In the genomic region with DNA sequence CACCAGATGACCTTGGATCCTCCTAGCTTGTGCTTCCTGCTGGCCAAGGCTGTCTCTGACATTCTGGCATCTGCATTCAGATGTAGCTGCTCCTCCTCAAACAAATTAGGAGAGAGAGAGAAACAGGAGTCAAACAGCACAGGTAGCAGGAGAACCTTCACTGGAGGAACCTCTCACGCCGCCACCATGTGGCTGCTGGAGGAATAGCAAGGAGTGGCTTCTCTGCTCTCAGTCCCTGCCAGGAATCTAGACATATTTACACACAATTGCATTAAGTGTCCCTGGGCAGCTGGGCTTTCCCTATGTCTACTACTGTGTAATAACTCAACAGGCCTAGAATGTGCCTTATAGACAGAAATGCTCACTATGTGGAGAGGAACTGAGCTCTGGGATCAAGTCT, we compare ENCODE assay signal across 12 mouse cellular contexts. TPM values are rescaled to one million over a fixed set of nuclear protein-coding genes. Genes with fewer than 3 reads are reported as not detected.
A peak's percentile ranks its signal among the peaks of the same experiment; 100 is the strongest.
DNase-seq lines count a peak whose midpoint lies in the region; ATAC-seq and TF ChIP-seq lines count a peak whose summit lies in the region.
"Not testable (repeated sequence)": the region's sequence is repeated elsewhere in the genome, so short reads cannot be mapped to it uniquely, and the experiment has no call there.
"Had no signal": no experiment of that assay in that cellular context is flagged by ENCODE, and none has a peak within 500 bp of the region (broad histone marks: within the 10 kb centered on the region; RNA-seq: fewer than 3 reads in every experiment).

No protein-coding gene starts in this region.

- dilution Hi-C loops in CH12.LX (cut with MboI; ENCODE audit: extremely low pct_ligation_motif_present, extremely low pct_unique_long_range_greater_than_20kb, low sequenced_read_pairs) = not testable (repeated sequence)

- TF ChIP-seq CTCF in CH12.LX (conservative IDR thresholded peaks at IDR 0.05 in 1 of 2, IDR thresholded peaks at IDR 0.05 in 1 of 2; ENCODE audit: low read depth in 2 of 2, low read length in 2 of 2) = peak; percentile 47 to 71
- peak; percentile 56 for TF ChIP-seq CTCF in bone marrow, adult 2 months (IDR thresholded peaks at IDR 0.05; ENCODE audit: control insufficient read depth, insufficient read depth, low read length)

- not testable (repeated sequence) for TF ChIP-seq RAD21 in CH12.LX (IDR thresholded peaks at IDR 0.05; ENCODE audit: low read depth, low read length)

- not testable (repeated sequence) for H3K27ac ChIP-seq in CH12.LX (ENCODE audit: insufficient read depth, low read depth); bone marrow, adult 2 months (ENCODE audit: control insufficient read depth, insufficient read depth, low read depth, low read length, poor library complexity); embryonic facial prominence, embryonic 10.5 days (replicated peaks); lung, embryonic 16.5 days (ENCODE audit: low read length); neural tube, embryonic 13.5 days (replicated peaks)

- ATAC-seq in hematopoietic stem cell, adult 5-6 weeks (replicated peaks in 1 of 2; ENCODE audit: insufficient read depth in 1 of 2, low FRiP score in 2 of 2, low TSS enrichment in 1 of 2, low read depth in 1 of 2, poor library complexity in 2 of 2, severe bottlenecking in 2 of 2) = peak; percentile 76 to 81
- ATAC-seq in lung, embryonic 16.5 days (ENCODE audit: low read depth) = peak; percentile 81
- ATAC-seq in neural tube, embryonic 13.5 days (ENCODE audit: low read depth) = peak; percentile 50; the same call in 1 of the 2 replicates

- not testable (repeated sequence) for H3K36me3 ChIP-seq in CH12.LX (replicated peaks in 1 of 2; ENCODE audit: control insufficient read depth in 1 of 2, insufficient read depth in 1 of 2, low read length in 1 of 2); embryonic facial prominence, embryonic 10.5 days (replicated peaks); lung, embryonic 16.5 days (ENCODE audit: control insufficient read depth, insufficient read depth, low read length); neural tube, embryonic 13.5 days

- peaks cover 47% of the 10 kb centered on the region for H3K27me3 ChIP-seq in CH12.LX (replicated peaks)
- not testable (repeated sequence) for H3K27me3 ChIP-seq in embryonic facial prominence, embryonic 10.5 days (replicated peaks; ENCODE audit: low read depth, poor library complexity, severe bottlenecking); lung, embryonic 16.5 days (ENCODE audit: control insufficient read depth, insufficient read depth, low read depth, low read length); neural tube, embryonic 13.5 days

- WGBS in bone marrow, adult 2 months = 3% methylated on average over 2 of the region's 2 CpGs
- 0% methylated on average over 2 of the region's 2 CpGs for WGBS in embryonic facial prominence, embryonic 10.5 days
- WGBS in lung, embryonic 16.5 days = 0% methylated on average over 2 of the region's 2 CpGs
- WGBS in neural tube, embryonic 13.5 days = 0% methylated on average over 2 of the region's 2 CpGs

- not testable (repeated sequence) for H3K79me2 ChIP-seq in CH12.LX (replicated peaks; ENCODE audit: control insufficient read depth, extremely low read depth, insufficient read depth, poor library complexity, severe bottlenecking)

- H3K4me2 ChIP-seq in CH12.LX (ENCODE audit: insufficient read depth, low read depth, poor library complexity, severe bottlenecking); lung, embryonic 16.5 days (ENCODE audit: low read depth, low read length); neural tube, embryonic 13.5 days: not testable (repeated sequence)

- H3K4me3 ChIP-seq in CH12.LX (replicated peaks in 1 of 3; ENCODE audit: low read depth in 2 of 3, low read length in 2 of 3, poor library complexity in 1 of 3); bone marrow, adult 2 months (replicated peaks; ENCODE audit: control insufficient read depth, low read depth, low read length); embryonic facial prominence, embryonic 10.5 days; lung, embryonic 16.5 days (ENCODE audit: low read length); neural tube, embryonic 13.5 days: not testable (repeated sequence)

- H3K4me1 ChIP-seq in CH12.LX (ENCODE audit: control insufficient read depth in 1 of 2, insufficient read depth in 2 of 2); bone marrow, adult 2 months (ENCODE audit: control insufficient read depth, insufficient read depth, low read length); embryonic facial prominence, embryonic 10.5 days; lung, embryonic 16.5 days (replicated peaks; ENCODE audit: control insufficient read depth, insufficient read depth, low read length); neural tube, embryonic 13.5 days (replicated peaks): not testable (repeated sequence)

- DNase-seq in CH12.LX (ENCODE audit: extremely low read depth) = peak; percentile 21
- DNase-seq in embryonic facial prominence, embryonic 10.5 days (ENCODE audit: low spot score) = peak; percentile 48
- peak; percentile 54 for DNase-seq in kidney, postnatal 10 days
- DNase-seq in thymus, postnatal 14 days = peak; percentile 35

- H3K9ac ChIP-seq in CH12.LX (ENCODE audit: insufficient read depth, low read depth); lung, embryonic 16.5 days (ENCODE audit: low read length); neural tube, embryonic 13.5 days: not testable (repeated sequence)

- not testable (repeated sequence) for H3K9me3 ChIP-seq in CH12.LX (replicated peaks; ENCODE audit: low read length); embryonic facial prominence, embryonic 10.5 days; lung, embryonic 16.5 days (ENCODE audit: control insufficient read depth, low read length); neural tube, embryonic 13.5 days

- not testable (repeated sequence) for TF ChIP-seq POLR2A in CH12.LX (IDR thresholded peaks at IDR 0.05; ENCODE audit: low read depth, low read length); bone marrow, adult 2 months (IDR thresholded peaks at IDR 0.05; ENCODE audit: borderline replicate concordance, control insufficient read depth, low read depth, low read length)

- not testable (repeated sequence) for TF ChIP-seq EP300 in CH12.LX (IDR thresholded peaks at IDR 0.05; ENCODE audit: low read length)

- in situ Hi-C loops in CH12.LX (cut with MboI; ENCODE audit: low pct_ligation_motif_present, low pct_unique_long_range_greater_than_20kb, low sequenced_read_pairs) = not testable (repeated sequence)

RNA-seq across cellular contexts. Expression of gene Krtap5-1, which starts 3.1 kb away (rescaled TPM):
- total RNA-seq in CH12.LX (2012; rRNA removed) (not detected in 2 replicates), CH12.LX (2014; rRNA removed) (not detected in 2 replicates)
- polyA plus RNA-seq in CH12.LX (2012; ENCODE audit: insufficient read length, low read depth) = not detected in 2 replicates
- polyA plus RNA-seq in bone marrow, adult 2 months (2011; ENCODE audit: insufficient read depth, insufficient read length, low replicate concordance, missing spikeins) = not detected in 2 replicates
- not detected in 2 replicates for polyA plus RNA-seq in embryonic facial prominence, embryonic 10.5 days (2016; fragmentation: Nextera tagmentation; extraction: Ambion mirVana)
- not detected in 2 replicates for total RNA-seq in hematopoietic stem cell, adult 5-6 weeks (2017)
- polyA plus RNA-seq in lung, embryonic 16.5 days (2015; fragmentation: Nextera tagmentation; extraction: Ambion mirVana) = not detected in 2 replicates
- not detected in 2 replicates for polyA plus RNA-seq in neural tube, embryonic 13.5 days (2015; fragmentation: Nextera tagmentation; extraction: Ambion mirVana)
- total RNA-seq: gastrocnemius, adult 8-10 months; left cerebral cortex, postnatal 10 days had no signal
- polyA plus RNA-seq: hindbrain, embryonic 12.5 days; midbrain, embryonic 16.5 days had no signal

RNA-seq across cellular contexts. Expression of gene Krtap5-4, which starts 9.5 kb away (rescaled TPM):
- not detected in 2 replicates for total RNA-seq in CH12.LX (2012; rRNA removed)
- not detected in 2 replicates for total RNA-seq in CH12.LX (2014; rRNA removed)
- polyA plus RNA-seq in CH12.LX (2012; ENCODE audit: insufficient read length, low read depth) = not detected in 2 replicates
- not detected in 2 replicates for polyA plus RNA-seq in bone marrow, adult 2 months (2011; ENCODE audit: insufficient read depth, insufficient read length, low replicate concordance, missing spikeins)
- not detected in 2 replicates for polyA plus RNA-seq in embryonic facial prominence, embryonic 10.5 days (2016; fragmentation: Nextera tagmentation; extraction: Ambion mirVana)
- total RNA-seq in hematopoietic stem cell, adult 5-6 weeks (2017) = not detected in 2 replicates
- not detected in 2 replicates for polyA plus RNA-seq in lung, embryonic 16.5 days (2015; fragmentation: Nextera tagmentation; extraction: Ambion mirVana)
- not detected in 2 replicates for polyA plus RNA-seq in neural tube, embryonic 13.5 days (2015; fragmentation: Nextera tagmentation; extraction: Ambion mirVana)
- total RNA-seq: gastrocnemius, adult 8-10 months; left cerebral cortex, postnatal 10 days had no signal
- polyA plus RNA-seq: hindbrain, embryonic 12.5 days; midbrain, embryonic 16.5 days had no signal

RNA-seq across cellular contexts. Expression of gene Gm4559, which starts 19.7 kb away (rescaled TPM):
- not detected in 2 replicates for total RNA-seq in CH12.LX (2012; rRNA removed)
- total RNA-seq in CH12.LX (2014; rRNA removed) = not detected in 2 replicates
- polyA plus RNA-seq in CH12.LX (2012; ENCODE audit: insufficient read length, low read depth) = not detected in 2 replicates
- not detected in 2 replicates for polyA plus RNA-seq in bone marrow, adult 2 months (2011; ENCODE audit: insufficient read depth, insufficient read length, low replicate concordance, missing spikeins)
- not detected in 2 replicates for polyA plus RNA-seq in embryonic facial prominence, embryonic 10.5 days (2016; fragmentation: Nextera tagmentation; extraction: Ambion mirVana)
- not detected in 2 replicates for total RNA-seq in hematopoietic stem cell, adult 5-6 weeks (2017)
- polyA plus RNA-seq in lung, embryonic 16.5 days (2015; fragmentation: Nextera tagmentation; extraction: Ambion mirVana) = not detected in 2 replicates
- polyA plus RNA-seq in neural tube, embryonic 13.5 days (2015; fragmentation: Nextera tagmentation; extraction: Ambion mirVana) = not detected in 2 replicates
- total RNA-seq: gastrocnemius, adult 8-10 months; left cerebral cortex, postnatal 10 days had no signal
- polyA plus RNA-seq: hindbrain, embryonic 12.5 days; midbrain, embryonic 16.5 days had no signal

RNA-seq across cellular contexts. Expression of gene Gm2431, which starts 35.7 kb away (rescaled TPM):
- total RNA-seq in CH12.LX (2012; rRNA removed) (not detected in 2 replicates), CH12.LX (2014; rRNA removed) (not detected in 2 replicates)
- not detected in 2 replicates for polyA plus RNA-seq in CH12.LX (2012; ENCODE audit: insufficient read length, low read depth)
- not detected in 2 replicates for polyA plus RNA-seq in bone marrow, adult 2 months (2011; ENCODE audit: insufficient read depth, insufficient read length, low replicate concordance, missing spikeins)
- not detected in 2 replicates for polyA plus RNA-seq in embryonic facial prominence, embryonic 10.5 days (2016; fragmentation: Nextera tagmentation; extraction: Ambion mirVana)
- total RNA-seq in hematopoietic stem cell, adult 5-6 weeks (2017) = not detected in 2 replicates
- not detected in 2 replicates for polyA plus RNA-seq in lung, embryonic 16.5 days (2015; fragmentation: Nextera tagmentation; extraction: Ambion mirVana)
- not detected in 2 replicates for polyA plus RNA-seq in neural tube, embryonic 13.5 days (2015; fragmentation: Nextera tagmentation; extraction: Ambion mirVana)
- total RNA-seq: gastrocnemius, adult 8-10 months; left cerebral cortex, postnatal 10 days had no signal
- polyA plus RNA-seq: hindbrain, embryonic 12.5 days; midbrain, embryonic 16.5 days had no signal

RNA-seq across cellular contexts. Expression of gene Gm40460, which starts 53.0 kb away (rescaled TPM):
- not detected in 2 replicates for total RNA-seq in CH12.LX (2012; rRNA removed)
- not detected in 2 replicates for total RNA-seq in CH12.LX (2014; rRNA removed)
- polyA plus RNA-seq in CH12.LX (2012; ENCODE audit: insufficient read length, low read depth) = not detected in 2 replicates
- polyA plus RNA-seq in bone marrow, adult 2 months (2011; ENCODE audit: insufficient read depth, insufficient read length, low replicate concordance, missing spikeins) = not detected in 2 replicates
- not detected in 2 replicates for polyA plus RNA-seq in embryonic facial prominence, embryonic 10.5 days (2016; fragmentation: Nextera tagmentation; extraction: Ambion mirVana)
- total RNA-seq in hematopoietic stem cell, adult 5-6 weeks (2017) = not detected in 2 replicates
- polyA plus RNA-seq in lung, embryonic 16.5 days (2015; fragmentation: Nextera tagmentation; extraction: Ambion mirVana) = not detected in 2 replicates
- polyA plus RNA-seq in neural tube, embryonic 13.5 days (2015; fragmentation: Nextera tagmentation; extraction: Ambion mirVana) = not detected in 2 replicates
- total RNA-seq: gastrocnemius, adult 8-10 months; left cerebral cortex, postnatal 10 days had no signal
- polyA plus RNA-seq: hindbrain, embryonic 12.5 days; midbrain, embryonic 16.5 days had no signal
